Mouse (Mus musculus) NIH3T3 (cell line): Measurements from ENCODE around the gene Gm49405.
"Not testable (repeated sequence)": the region's sequence is repeated elsewhere in the genome, so short reads cannot be mapped to it uniquely, and the experiment has no call there.

ENCODE experiments used
- DNase-seq: peaks from one replicate; pipeline ENCODE4 v3.0.0-alpha.2; 2012; ENCODE audit warnings: low read depth

The Gm49405 gene

GRCm38 (mm10) chr19:4000119-4000900, at the start of gene Gm49405, which contains the start of gene Nudt8:
Gene Gm49405, plus strand, starts transcription at chr19:4000626.
Gene Nudt8, plus strand, starts transcription at chr19:4000580.
- DNase-seq = peak; percentile 99

- no peak for DNase-seq
Observed at GRCm38 (mm10) chr19:3951461-3951860, 49.0 kb upstream of the Gm49405 start.

GRCm38 (mm10) chr19:3952099-3952498, 48.3 kb upstream of the Gm49405 start:
- no peak for DNase-seq

DNA sequence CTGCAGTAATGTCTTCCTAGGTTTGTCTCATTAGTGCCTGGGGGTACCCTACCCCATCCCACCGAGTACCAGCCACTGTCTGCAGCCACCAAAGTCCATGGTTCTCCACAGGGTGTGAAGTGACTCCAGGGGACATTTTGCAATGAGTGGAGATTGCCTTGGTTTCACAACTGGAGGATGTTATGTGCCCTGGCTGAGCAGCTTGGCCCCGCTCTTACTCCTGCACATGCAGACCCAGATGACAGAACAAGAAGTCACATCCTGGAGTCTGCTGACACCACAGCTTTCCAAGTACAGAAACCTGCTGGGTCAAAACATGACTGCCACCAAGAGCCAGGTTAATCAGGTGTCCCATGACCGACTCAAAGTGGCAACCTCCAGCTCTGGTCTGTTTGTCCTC, 45.4 kb upstream of the Gm49405 start:
- no peak for DNase-seq

GRCm38 (mm10) chr19:3955804-3956203, 44.6 kb upstream of the Gm49405 start:
- DNase-seq = no peak

- not testable (repeated sequence) for DNase-seq
Observed at GRCm38 (mm10) chr19:3957296-3958036, 43.0 kb upstream of the Gm49405 start.

DNA sequence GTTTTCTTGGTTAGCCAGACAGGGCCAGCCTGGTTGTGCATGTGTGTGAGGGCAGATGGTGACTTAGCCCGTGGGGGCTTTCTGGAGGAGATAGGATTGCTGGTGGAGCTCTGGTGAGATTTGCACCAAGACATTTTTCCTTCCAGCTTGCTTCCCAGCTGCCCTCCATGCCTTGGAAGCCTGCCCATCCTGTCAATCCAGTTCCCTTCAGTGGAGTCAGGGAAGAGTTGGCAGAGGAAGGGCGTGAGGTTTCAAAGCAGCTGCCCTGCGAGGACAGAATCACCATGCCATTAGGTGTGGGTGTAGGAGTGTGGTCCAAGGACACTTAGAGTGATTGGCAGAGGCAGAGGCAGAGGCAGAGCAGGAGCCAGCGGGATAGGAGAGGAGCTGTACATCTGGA, 42.0 kb upstream of the Gm49405 start, which contains the start of gene Aldh3b3:
TSS of gene Aldh3b3 (plus strand) at position 176 of the 400 bp plus-strand sequence.
- no peak for DNase-seq

DNA sequence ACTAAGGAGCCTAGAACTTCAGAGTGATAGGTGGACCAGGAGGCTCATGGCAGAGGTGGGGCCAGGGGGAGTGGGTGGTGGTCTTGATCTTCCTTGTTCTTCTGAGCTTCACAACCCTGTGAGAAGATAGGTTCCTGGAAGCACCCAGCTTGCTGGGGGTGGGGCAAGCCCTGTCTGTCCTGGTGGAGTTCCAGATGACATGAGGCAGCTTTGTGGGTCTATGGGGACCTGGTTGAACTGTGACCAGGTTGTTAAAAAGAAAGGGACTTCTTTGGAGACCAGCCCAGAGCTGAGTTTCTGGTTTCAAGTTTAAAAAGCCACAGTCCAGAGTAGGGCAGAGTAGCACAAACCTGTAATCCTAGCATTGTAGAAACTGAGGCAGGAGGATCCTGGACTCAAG, 41.4 kb upstream of the Gm49405 start:
- DNase-seq = no peak

- DNase-seq = no peak
Observed at GRCm38 (mm10) chr19:3960211-3960610, 40.2 kb upstream of the Gm49405 start.

DNA sequence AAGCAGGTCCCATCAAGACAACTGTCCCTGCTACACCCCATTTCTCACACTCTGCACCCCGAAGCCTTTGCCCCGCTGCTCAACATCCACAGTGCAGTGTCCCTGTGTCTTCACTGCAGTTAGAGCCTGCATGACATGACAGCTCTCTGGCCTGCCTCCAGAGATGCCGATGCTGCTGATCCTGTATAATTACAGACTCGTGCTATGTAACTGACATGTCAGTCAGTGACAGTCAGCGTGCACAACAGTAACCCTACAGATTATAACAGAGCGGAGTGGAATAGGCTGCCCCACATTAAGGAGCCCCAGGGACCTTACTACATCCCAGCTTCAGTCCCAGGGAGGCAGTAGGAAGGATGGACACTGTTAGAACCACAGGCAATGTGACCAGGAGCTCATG, 38.6 kb upstream of the Gm49405 start:
- not testable (repeated sequence) for DNase-seq

DNA sequence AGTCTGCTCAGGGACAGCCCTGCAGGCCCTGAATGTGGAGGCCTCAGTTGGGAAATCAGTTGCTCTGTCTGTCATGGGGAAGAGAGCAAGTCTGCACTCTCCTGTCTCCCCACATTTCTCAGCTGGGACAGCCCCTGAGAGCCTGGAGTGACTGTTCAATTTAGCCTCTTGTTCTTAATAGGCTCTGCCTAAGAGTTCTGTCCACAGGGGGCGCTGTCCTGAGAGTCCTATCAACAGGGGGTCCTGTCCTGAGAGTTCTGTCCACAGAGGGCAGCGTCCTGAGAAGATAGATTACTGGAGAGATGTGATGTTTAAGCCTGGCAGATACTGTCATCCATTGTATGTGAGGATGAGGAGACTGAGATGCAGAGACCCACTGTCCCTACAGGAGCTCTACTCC, 38.0 kb upstream of the Gm49405 start:
- DNase-seq = peak; percentile 60

- no peak for DNase-seq
Observed at GRCm38 (mm10) chr19:3964030-3964429, 36.4 kb upstream of the Gm49405 start.

- DNase-seq = no peak
Observed at GRCm38 (mm10) chr19:3966330-3967075, 33.9 kb upstream of the Gm49405 start.

DNA sequence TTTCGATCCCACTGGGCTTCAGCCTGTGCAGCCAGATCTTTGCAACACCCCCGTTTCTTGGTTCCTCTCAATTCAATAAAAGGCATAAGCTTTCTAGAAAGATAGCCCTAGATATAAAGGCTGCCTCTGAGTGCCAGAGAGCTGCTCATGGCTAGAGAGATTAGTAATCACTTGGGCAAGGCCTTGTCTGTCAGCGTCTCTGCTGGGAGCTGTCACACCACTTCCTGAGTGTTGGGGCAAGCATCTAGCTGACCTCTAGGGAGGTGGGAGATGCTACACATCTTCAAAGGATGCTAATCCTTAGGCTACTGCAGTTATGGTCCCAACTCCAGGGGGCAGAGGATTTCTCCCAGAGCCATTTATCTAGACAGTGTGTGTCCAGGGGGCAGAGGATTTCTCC, 33.2 kb upstream of the Gm49405 start:
- no peak for DNase-seq

- no peak for DNase-seq
Observed at GRCm38 (mm10) chr19:3972229-3972628, 28.2 kb upstream of the Gm49405 start, which contains the start of gene Aldh3b2. Gene Aldh3b2, plus strand, starts transcription at chr19:3972328.

GRCm38 (mm10) chr19:3974608-3975007, 25.8 kb upstream of the Gm49405 start:
- not testable (repeated sequence) for DNase-seq

- DNase-seq = no peak
Observed at GRCm38 (mm10) chr19:3975866-3976265, 24.6 kb upstream of the Gm49405 start.

DNA sequence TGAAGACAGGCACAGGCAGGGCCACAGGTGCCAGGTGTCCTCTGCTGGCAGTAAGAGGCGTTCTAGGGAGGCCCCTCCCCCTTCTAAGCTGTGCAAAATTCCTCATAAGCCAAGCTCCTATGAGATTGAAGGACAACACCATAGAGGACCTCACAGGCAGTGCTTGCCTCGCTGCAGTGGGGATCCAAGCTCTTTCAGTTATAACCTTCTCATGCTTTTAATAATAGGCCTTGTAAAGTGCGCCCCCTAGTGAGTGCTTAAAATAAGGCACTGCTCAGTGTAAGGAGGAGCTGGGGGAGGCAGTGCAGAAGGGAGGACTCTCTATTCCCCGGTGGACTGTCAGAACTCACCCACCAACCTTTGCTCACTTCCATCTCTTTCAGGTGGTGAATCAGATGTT, 20.1 kb upstream of the Gm49405 start:
- peak; percentile 96 for DNase-seq

DNA sequence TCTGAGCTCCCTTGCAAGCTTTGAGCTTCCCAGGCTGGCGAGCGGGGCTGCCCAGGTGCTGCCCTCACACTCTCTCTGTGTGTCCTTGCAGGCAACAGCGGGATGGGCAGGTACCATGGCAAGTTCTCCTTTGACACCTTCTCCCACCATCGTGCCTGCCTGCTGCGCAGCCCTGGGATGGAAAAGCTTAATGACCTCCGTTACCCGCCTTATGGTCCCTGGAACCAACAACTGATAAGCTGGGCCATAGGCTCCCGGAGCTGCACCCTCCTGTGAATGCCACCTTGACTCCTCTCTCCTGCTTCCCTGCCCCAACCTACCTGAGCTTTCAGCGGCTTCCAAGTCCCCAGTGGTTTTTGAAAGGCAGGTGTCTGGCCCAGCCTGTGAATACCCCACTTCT, 19.5 kb upstream of the Gm49405 start:
- no peak for DNase-seq

- DNase-seq = no peak
Observed at GRCm38 (mm10) chr19:3983527-3984200, 16.8 kb upstream of the Gm49405 start.

GRCm38 (mm10) chr19:3985261-3985681, 15.2 kb upstream of the Gm49405 start:
- no peak for DNase-seq

GRCm38 (mm10) chr19:3986334-3986733, 14.1 kb upstream of the Gm49405 start, which contains the start of gene Acy3:
Gene Acy3, plus strand, starts transcription at chr19:3986570.
- peak; percentile 80 for DNase-seq
